Mouse (Mus musculus) C2C12 (cell line): ENCODE results near the gene Gpr25.

Experiments
- CTCF ChIP-seq: IDR thresholded peaks from one replicate; pipeline ENCODE4 v1.5.1; 2011; ENCODE audit not compliant: control insufficient read depth, insufficient read depth, insufficient read length
- MAX ChIP-seq: IDR thresholded peaks from one replicate; pipeline ENCODE4 v1.6.1; 2011; ENCODE audit warnings: mild to moderate bottlenecking, control low read depth
- MYOD1 ChIP-seq: IDR thresholded peaks from one replicate; pipeline ENCODE4 v1.6.1; 2011; ENCODE audit warnings: low read depth; ENCODE audit not compliant: control insufficient read depth, insufficient read length
- USF1 ChIP-seq: IDR thresholded peaks from one replicate; pipeline ENCODE4 v1.6.1; 2011; ENCODE audit warnings: low read depth, mild to moderate bottlenecking, control low read depth, moderate library complexity

DNA sequence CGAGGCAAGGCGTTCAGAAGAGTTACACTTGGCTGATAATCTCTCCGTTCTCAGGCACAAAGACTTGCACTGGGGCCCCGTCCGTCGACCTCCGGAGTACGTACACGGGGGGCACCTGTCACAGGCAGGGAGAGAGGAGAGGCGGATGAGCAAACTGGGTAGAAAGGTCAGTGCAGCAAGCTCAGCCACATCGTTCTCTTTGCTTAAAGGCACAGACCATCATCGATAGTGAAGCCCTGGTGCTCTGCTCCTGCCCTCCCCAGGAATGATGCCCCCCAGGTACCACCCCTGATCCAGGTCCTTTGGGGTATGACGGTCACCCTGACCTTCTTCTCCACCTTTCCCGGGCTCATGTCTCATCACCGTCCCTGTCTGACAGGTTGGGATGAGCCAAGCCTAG, 46.4 kb downstream of the Gpr25 start:
- TF ChIP-seq CTCF (no peak), USF1 (no peak), MAX (no peak), MYOD1 (no peak)
